ENCODE assay signal across 8 mouse cellular contexts in the genomic region with DNA sequence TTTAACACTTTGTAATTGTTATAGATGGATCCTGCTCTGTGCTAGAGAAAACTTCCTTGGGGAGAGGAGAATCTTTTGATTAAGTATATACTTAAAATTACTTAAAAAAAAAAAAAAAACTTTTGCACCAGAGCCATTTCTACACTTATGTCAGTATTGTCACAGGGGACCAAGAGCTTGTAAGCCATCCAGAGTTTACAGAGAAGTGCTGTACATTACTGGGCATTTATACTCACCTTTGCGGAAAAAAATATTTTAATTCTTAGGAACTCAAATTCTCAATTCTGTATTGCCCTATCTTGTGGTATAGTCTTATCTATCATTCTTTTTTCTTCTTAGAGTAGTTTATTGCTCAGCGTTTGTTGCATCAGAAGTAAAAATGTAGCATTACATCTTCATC. TPM values are rescaled to one million over a fixed set of nuclear protein-coding genes. Genes with fewer than 3 reads are reported as not detected.
A peak's percentile ranks its signal among the peaks of the same experiment; 100 is the strongest.
DNase-seq lines count a peak whose midpoint lies in the region; ATAC-seq and TF ChIP-seq lines count a peak whose summit lies in the region.

No protein-coding gene starts in this region.

- H3K9me3 ChIP-seq in heart, embryonic 15.5 days (replicated peaks): no peaks in the 10 kb centered on the region
- H3K9me3 ChIP-seq in hindbrain, embryonic 14.5 days (ENCODE audit: control insufficient read depth, low read length): no peaks in the 10 kb centered on the region
- H3K9me3 ChIP-seq in midbrain, embryonic 11.5 days (ENCODE audit: control insufficient read depth, low read length): no peaks in the 10 kb centered on the region

- DNase-seq in heart, postnatal 10 days: no peak
- no peak for DNase-seq in hindbrain, embryonic 14.5 days (ENCODE audit: low spot score)
- peak; percentile 77 for DNase-seq in midbrain, embryonic 11.5 days (ENCODE audit: low spot score, missing footprints)
- no peak for DNase-seq in spleen, adult 12 weeks (ENCODE audit: low spot score)
- no peak for DNase-seq in layer of hippocampus, postnatal 10 days (ENCODE audit: low spot score in 2 of 2)
- no peak for DNase-seq in cerebellum, adult 8-10 months

- TF ChIP-seq POLR2A in bone marrow macrophage, adult 2 months (IDR thresholded peaks at IDR 0.05; ENCODE audit: borderline replicate concordance, low read depth, low read length): no peak

- H3K4me2 ChIP-seq in heart, embryonic 15.5 days: peak overlapping the region; percentile 95
- H3K4me2 ChIP-seq in hindbrain, embryonic 14.5 days (replicated peaks): peak overlapping the region; percentile 73
- peak overlapping the region; percentile 55 for H3K4me2 ChIP-seq in midbrain, embryonic 11.5 days

- peaks cover 9% of the 10 kb centered on the region for H3K4me1 ChIP-seq in heart, embryonic 15.5 days (replicated peaks)
- H3K4me1 ChIP-seq in bone marrow macrophage, adult 2 months (ENCODE audit: control insufficient read depth, insufficient read depth, low read length): no peaks in the 10 kb centered on the region
- H3K4me1 ChIP-seq in hindbrain, embryonic 14.5 days (replicated peaks; ENCODE audit: control insufficient read depth, insufficient read depth, low read length): peaks cover 6% of the 10 kb centered on the region
- H3K4me1 ChIP-seq in midbrain, embryonic 11.5 days (ENCODE audit: control insufficient read depth, insufficient read depth, low read length): no peaks in the 10 kb centered on the region

- no peak overlapping the region for H3K27ac ChIP-seq in heart, embryonic 15.5 days
- H3K27ac ChIP-seq in bone marrow macrophage, adult 2 months (ENCODE audit: insufficient read depth, low read depth, low read length): no peak overlapping the region
- H3K27ac ChIP-seq in hindbrain, embryonic 14.5 days: no peak overlapping the region
- H3K27ac ChIP-seq in midbrain, embryonic 11.5 days (ENCODE audit: low read depth, low read length): no peak overlapping the region

- no peaks in the 10 kb centered on the region for H3K36me3 ChIP-seq in heart, embryonic 15.5 days
- H3K36me3 ChIP-seq in hindbrain, embryonic 14.5 days (replicated peaks; ENCODE audit: control insufficient read depth, insufficient read depth): no peaks in the 10 kb centered on the region
- H3K36me3 ChIP-seq in midbrain, embryonic 11.5 days (ENCODE audit: control insufficient read depth, insufficient read depth, low read length): no peaks in the 10 kb centered on the region

- 73% methylated on average over 2 of the region's 2 CpGs for WGBS in heart, embryonic 15.5 days
- WGBS in hindbrain, embryonic 14.5 days: 83% methylated on average over 2 of the region's 2 CpGs
- WGBS in midbrain, embryonic 11.5 days: 74% methylated on average over 2 of the region's 2 CpGs

- no peak for ATAC-seq in heart, embryonic 15.5 days (replicated peaks; ENCODE audit: insufficient number of reproducible peaks, insufficient read depth, low FRiP score, low read depth)
- ATAC-seq in hindbrain, embryonic 14.5 days (ENCODE audit: low FRiP score): no peak
- ATAC-seq in midbrain, embryonic 11.5 days (ENCODE audit: low FRiP score): no peak

- no peaks in the 10 kb centered on the region for H3K27me3 ChIP-seq in heart, embryonic 15.5 days
- no peaks in the 10 kb centered on the region for H3K27me3 ChIP-seq in hindbrain, embryonic 14.5 days (ENCODE audit: control insufficient read depth, insufficient read depth, low read length)
- no peaks in the 10 kb centered on the region for H3K27me3 ChIP-seq in midbrain, embryonic 11.5 days (ENCODE audit: control insufficient read depth, insufficient read depth, low read length)

- H3K4me3 ChIP-seq in heart, embryonic 15.5 days: peak overlapping the region; percentile 93
- peak overlapping the region; percentile 85 for H3K4me3 ChIP-seq in bone marrow macrophage, adult 2 months (ENCODE audit: insufficient read depth, low read length)
- H3K4me3 ChIP-seq in hindbrain, embryonic 14.5 days (replicated peaks; ENCODE audit: low read length): peak overlapping the region; percentile 85
- H3K4me3 ChIP-seq in midbrain, embryonic 11.5 days (ENCODE audit: low read depth, low read length): peak overlapping the region; percentile 94

- no peak for TF ChIP-seq CTCF in bone marrow macrophage, adult 2 months (IDR thresholded peaks at IDR 0.05; ENCODE audit: low read depth, low read length)

- intact Hi-C loops in heart, postnatal 10 days (cut with DNase I): loop anchor here (5.0 to 10.0 kb wide), 4 partner anchors 69 to 489 kb away; partner anchors contain the start of gene Lap3

- H3K9ac ChIP-seq in heart, embryonic 15.5 days: no peak overlapping the region
- no peak overlapping the region for H3K9ac ChIP-seq in hindbrain, embryonic 14.5 days
- H3K9ac ChIP-seq in midbrain, embryonic 11.5 days (ENCODE audit: low read length): no peak overlapping the region

RNA-seq across cellular contexts. Expression of gene Lcorl, which starts 1.0 kb away (rescaled TPM):
- polyA plus RNA-seq in heart, embryonic 15.5 days (2015; fragmentation: Nextera tagmentation; extraction: Ambion mirVana): 15.0 and 15.7 TPM in 2 replicates
- 10 to 100 TPM; 14.8 to 16.5 TPM for total RNA-seq in heart, postnatal 10 days (2021)
- polyA plus RNA-seq in bone marrow macrophage, adult 2 months (2012; ENCODE audit: insufficient read depth, insufficient read length, missing spikeins): 21.5 and 27.0 TPM in 2 replicates
- 62.9 and 63.6 TPM in 2 replicates for polyA plus RNA-seq in hindbrain, embryonic 14.5 days (2014; fragmentation: Nextera tagmentation; extraction: Ambion mirVana)
- 41.1 and 45.5 TPM in 2 replicates for polyA plus RNA-seq in midbrain, embryonic 11.5 days (2014; fragmentation: Nextera tagmentation; extraction: Ambion mirVana)
- total RNA-seq in layer of hippocampus, postnatal 10 days (2021): 10 to 100 TPM; 44.9 to 49.2 TPM
